Mouse (Mus musculus) kidney, postnatal 25 days (tissue): ENCODE measurements around the gene 1700028K03Rik.

ENCODE experiments used
- DNase-seq, 2 experiments: peaks; one replicate each; pipeline ENCODE4 v3.0.0; 2021; ENCODE audit warnings: mixed read lengths in 2 of 2

The 1700028K03Rik gene

GRCm38 (mm10) chr5:107534581-107534980 is at the start of gene 1700028K03Rik:
Gene 1700028K03Rik (plus strand): TSS chr5:107534709.
- no peak for DNase-seq

GRCm38 (mm10) chr5:107488996-107489395 is 45.5 kb upstream of the 1700028K03Rik start:
- no peak for DNase-seq

GRCm38 (mm10) chr5:107491036-107491435 is 43.5 kb upstream of the 1700028K03Rik start:
- DNase-seq = no peak

DNA sequence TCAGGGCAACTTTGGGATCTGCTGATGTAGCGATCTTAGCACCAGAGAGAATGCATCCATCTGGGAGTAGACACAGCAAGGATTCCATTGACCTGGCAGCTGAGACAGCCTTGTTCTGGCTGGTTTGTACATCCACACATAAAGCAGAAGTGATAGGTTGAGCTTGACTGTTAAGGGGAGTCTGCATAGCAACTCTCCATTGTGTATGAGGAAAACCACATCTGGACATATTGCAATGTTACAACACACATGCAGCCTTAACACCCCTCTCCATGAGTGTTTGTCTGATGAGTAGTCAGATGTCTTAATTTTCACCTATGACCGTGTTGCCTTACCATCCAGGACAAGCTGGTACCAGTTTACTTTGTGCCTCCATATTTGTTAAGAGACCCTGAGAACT is 42.0 kb upstream of the 1700028K03Rik start:
- DNase-seq = no peak

GRCm38 (mm10) chr5:107494759-107495158 is 39.8 kb upstream of the 1700028K03Rik start:
- no peak for DNase-seq

- DNase-seq = no peak
These were observed 38.5 kb upstream of the 1700028K03Rik start for GRCm38 (mm10) chr5:107496047-107496446.

- DNase-seq = no peak
These were observed 36.7 kb upstream of the 1700028K03Rik start for GRCm38 (mm10) chr5:107497519-107498501.

DNA sequence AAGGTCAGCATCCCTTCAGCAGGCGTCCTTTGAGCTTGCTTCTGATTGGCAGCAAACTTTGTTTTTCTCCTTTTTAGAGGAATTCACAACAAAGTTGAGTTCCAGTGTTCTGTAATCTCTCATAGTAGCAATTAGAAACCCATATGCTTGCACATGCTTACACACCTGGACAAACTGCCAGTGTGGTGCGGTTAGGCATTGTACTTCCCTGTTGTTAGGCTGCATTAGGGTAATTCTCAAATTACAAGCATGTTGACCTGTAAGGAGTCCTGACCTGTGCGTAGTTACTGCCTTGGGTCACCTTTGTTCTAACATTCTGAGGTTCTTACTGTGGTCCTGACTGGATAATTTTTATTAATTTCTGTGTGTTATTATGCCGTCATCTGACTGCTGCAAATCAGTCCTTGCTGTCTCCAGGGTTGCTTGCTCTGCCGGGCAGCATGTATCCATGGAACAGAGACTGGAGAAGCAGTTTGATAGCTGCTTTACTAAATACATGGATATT is 35.7 kb upstream of the 1700028K03Rik start:
- DNase-seq = no peak

- DNase-seq = no peak
These were observed 34.5 kb upstream of the 1700028K03Rik start for GRCm38 (mm10) chr5:107499891-107500535.

DNA sequence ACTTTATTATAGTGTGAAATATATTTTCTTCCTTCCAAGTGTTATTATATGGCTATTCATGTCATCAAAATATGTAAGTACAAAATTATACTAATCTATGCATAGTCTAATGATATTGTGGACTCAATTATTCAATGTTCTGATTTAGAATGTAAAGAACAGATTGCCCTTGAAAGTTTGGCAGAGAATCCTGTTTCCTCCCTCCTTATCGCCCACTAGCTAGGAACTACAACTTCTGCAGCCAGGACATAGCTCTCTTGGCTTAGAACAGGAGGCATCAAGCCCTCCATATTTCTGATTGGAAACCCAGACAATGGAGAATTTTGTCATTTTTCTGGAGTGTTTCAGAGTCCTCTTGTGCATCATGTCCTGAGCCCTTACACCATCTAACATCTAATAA is 33.8 kb upstream of the 1700028K03Rik start:
- DNase-seq = no peak

DNA sequence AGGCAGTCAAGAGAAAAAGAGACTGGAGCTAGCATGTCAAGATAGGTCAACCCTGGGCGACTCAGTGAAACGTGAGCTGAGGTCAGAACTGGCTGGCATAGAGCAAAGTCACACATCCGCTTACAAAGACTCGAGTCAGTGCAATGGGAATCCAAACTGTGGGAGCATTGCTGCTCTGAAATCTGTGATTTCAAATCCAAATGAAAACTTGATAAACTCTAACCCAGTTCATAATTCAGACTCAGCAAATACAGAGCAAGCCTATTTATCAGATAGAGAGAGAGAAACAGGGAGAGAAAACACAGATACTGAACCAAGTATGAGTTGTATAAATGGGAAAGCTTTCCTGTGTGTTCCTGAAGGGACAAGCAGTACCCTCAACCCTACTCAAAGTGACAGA is 27.2 kb upstream of the 1700028K03Rik start, which contains the start of gene Gm42669:
Gene Gm42669 (plus strand): TSS at position 301 of the 400 bp plus-strand sequence.
- no peak for DNase-seq

DNA sequence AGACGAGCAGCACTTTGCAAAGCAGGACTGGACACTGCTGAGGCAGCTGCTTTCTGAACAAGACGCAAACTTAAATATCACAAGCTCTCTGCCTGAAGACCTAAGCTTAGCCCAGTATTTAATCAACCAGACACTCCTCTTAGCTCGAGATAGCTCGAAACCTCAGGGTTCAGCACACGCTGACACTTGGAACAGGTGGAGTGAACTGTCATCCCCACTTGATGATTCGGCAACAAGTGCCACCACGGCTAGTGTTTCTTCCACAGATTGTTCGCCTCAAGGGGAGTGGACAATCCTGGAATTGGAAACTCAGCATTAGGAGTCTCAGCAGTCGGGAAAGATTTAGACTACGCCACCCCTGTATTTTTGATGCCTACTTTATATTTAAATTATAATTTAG is 24.0 kb upstream of the 1700028K03Rik start:
- DNase-seq = no peak

DNA sequence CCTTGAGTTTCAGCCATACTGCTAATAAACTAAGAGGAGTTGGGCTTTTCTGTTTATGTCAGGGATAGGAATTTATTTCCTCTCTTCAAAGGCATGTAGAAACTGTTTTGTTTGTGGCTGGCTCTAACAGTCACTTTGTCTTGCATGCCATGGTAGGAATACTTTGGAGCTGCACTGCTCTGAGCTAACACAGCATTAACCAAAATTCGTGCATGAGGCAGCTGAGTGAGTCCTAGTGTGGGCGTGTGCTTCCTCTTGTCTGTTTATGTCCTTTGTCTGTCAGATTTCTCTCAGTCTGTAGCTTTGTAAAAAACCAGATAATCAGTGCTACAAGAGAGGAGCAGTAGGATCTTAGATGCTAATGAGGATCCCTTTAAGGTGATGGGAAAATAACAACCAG is 23.2 kb upstream of the 1700028K03Rik start:
- DNase-seq = no peak

DNA sequence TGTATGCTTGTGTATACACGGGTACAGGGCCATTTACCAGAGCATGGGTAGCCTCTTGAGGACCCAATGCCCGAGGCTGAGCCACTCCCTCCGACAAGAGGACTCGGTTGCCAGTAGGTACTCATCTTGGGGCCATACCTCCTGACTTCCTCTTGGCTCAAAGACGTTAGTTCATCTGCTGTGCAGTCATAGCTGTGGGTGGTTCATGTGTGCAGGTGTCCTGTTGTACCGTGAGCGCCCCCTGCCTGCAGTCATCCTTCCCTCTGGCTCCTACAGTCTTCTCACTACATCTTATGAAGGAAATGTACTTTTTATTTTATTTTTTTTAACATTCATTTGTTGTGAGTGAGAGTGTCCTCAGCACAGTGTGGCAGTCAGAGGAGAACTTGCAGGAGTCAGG is 20.9 kb upstream of the 1700028K03Rik start:
- peak; percentile 52 to 72 for DNase-seq

DNA sequence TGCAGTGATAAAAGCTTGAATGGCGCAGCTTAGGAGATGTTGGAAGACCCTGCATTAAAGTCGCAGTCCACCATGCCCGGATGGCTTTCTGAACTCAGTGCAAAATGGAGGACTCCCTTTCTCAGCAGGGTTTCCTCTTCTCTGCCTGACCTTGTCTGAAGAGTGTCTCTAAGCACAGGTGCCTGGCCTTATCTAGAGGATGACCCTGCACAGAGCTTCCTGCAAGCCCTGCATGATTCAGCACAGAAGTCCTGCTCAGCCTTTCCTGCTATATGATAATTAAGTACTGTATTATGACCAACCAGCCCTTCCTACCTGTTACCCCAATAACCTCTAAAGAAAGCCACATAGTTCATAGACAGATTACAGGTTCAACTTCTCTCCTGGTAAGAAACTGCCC is 19.1 kb upstream of the 1700028K03Rik start:
- DNase-seq = no peak

- no peak for DNase-seq
These were observed 18.4 kb upstream of the 1700028K03Rik start for GRCm38 (mm10) chr5:107516087-107516486.

DNA sequence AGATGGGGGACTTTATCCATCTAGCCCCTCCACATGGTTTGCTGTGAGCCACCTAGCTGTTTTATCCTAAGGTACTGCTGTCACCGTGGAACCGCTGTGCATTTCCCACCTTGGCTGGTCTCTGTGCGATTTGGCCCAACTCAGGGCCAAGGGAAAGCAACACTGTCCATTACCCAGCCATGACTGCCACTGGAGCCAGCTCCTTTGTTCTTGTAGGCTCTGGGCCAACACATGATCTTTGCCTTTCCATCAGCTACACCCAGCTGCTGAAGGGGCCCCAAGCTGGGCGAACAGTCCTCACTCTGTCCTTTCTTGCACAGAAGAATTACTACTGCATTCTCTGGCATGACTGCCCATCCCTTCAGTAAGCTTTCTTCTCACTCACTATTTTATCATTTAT is 15.9 kb upstream of the 1700028K03Rik start:
- no peak for DNase-seq

- no peak for DNase-seq
These were observed 13.1 kb upstream of the 1700028K03Rik start for GRCm38 (mm10) chr5:107521386-107521785.

- peak; percentile 31 to 65 for DNase-seq
These were observed 12.6 kb upstream of the 1700028K03Rik start for GRCm38 (mm10) chr5:107521897-107522296.

DNA sequence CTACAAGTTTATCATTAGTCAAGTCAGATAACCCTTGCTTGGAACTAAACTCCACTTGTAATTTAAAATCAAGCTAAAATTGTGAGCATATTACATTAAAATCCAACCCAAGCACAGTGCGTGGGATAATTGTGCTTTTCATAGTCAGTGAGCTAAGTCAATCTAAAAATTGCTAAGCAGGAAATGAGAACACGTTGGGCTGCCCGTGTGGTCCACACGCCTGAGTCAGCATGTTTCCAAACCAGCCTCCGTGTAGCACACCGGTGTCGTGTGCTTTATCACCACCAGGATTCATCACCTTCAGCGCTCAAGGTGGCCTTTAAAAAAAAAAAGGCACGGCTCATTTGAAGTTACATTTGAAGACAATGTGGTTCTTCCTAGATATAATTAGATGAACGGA is 10.2 kb upstream of the 1700028K03Rik start:
- DNase-seq = no peak

GRCm38 (mm10) chr5:107528856-107529255 is 5.7 kb upstream of the 1700028K03Rik start:
- DNase-seq = no peak

GRCm38 (mm10) chr5:107533590-107533989 is 919 bp upstream of the 1700028K03Rik start:
- no peak for DNase-seq

DNA sequence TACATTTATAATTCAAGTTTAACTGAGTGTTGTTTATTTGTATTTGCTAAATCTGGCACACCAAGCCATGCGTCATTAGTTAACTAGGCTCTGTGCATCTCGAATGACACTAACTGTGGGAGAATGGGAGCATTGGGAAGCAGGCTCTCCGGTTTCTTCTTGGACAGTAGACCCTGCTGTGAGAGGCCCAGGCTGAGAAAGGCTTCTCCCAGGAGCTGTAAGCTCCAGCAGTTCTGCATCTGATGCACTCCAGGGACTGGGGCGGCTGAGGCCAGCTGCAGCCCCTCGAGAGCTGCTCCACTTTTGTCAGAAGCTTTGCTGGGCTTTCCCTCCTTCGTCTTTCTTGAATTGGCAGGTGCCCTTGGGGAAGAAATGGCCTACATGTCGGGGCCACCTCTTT is 7.2 kb downstream of the 1700028K03Rik start:
- DNase-seq = no peak

GRCm38 (mm10) chr5:107545927-107546326 is 11.4 kb downstream of the 1700028K03Rik start:
- no peak for DNase-seq
